Mouse (Mus musculus) midbrain, postnatal 0 days (tissue): ENCODE data around the gene Cacna2d2. TPM values are rescaled to one million over a fixed set of nuclear protein-coding genes. Genes with fewer than 3 reads are reported as not detected.
A peak's percentile ranks its signal among the peaks of the same experiment; 100 is the strongest.

Experiments used
- ATAC-seq: fragments of 200-750 bp; cut with Nextera tagmentation; 2 replicates; pipeline ENCODE4 v1.8.0; 2017; ENCODE audit warnings: moderate number of reproducible peaks, mild to moderate bottlenecking, moderate TSS enrichment, moderate library complexity; ENCODE audit not compliant: low FRiP score
- DNase-seq: peaks from one replicate; pipeline ENCODE4 v3.0.0-alpha.2; 2015; ENCODE audit warnings: low spot score
- H3K27ac ChIP-seq: fragments of 300-500 bp; sonication (generic); 2 replicates; pipeline ENCODE4 v1.5.1; 2014; ENCODE audit warnings: low read depth, mild to moderate bottlenecking, low read length, mixed read lengths
- H3K27me3 ChIP-seq: fragments of 300-500 bp; sonication (generic); 2 replicates; pipeline ENCODE4 v1.6.1; 2014; ENCODE audit warnings: low read length, control low read depth, mixed read lengths; ENCODE audit not compliant: insufficient read depth
- H3K36me3 ChIP-seq: fragments of 300-500 bp; sonication (generic); 2 replicates; pipeline ENCODE4 v1.6.1; 2014; ENCODE audit warnings: low read length, control low read depth, mixed read lengths; ENCODE audit not compliant: insufficient read depth
- H3K4me1 ChIP-seq: fragments of 300-500 bp; sonication (generic); 2 replicates; pipeline ENCODE4 v1.6.1; 2014; ENCODE audit warnings: mild to moderate bottlenecking, control low read depth, antibody characterized with exemption, low read length, mixed read lengths; ENCODE audit not compliant: insufficient read depth
- H3K4me2 ChIP-seq: fragments of 300-500 bp; sonication (generic); 2 replicates; pipeline ENCODE4 v1.6.1; 2014; ENCODE audit warnings: low read depth, mild to moderate bottlenecking, low read length, mixed read lengths; ENCODE audit not compliant: poor library complexity, severe bottlenecking
- H3K4me3 ChIP-seq: fragments of 300-500 bp; sonication (generic); 2 replicates; pipeline ENCODE4 v1.5.1; 2014; ENCODE audit warnings: low read depth, mild to moderate bottlenecking, low read length, moderate library complexity
- H3K9ac ChIP-seq: fragments of 300-500 bp; sonication (generic); replicated peaks from 2 replicates; pipeline ENCODE4 v1.6.1; 2014; ENCODE audit warnings: mild to moderate bottlenecking, low read length, moderate library complexity, mixed read lengths; ENCODE audit not compliant: poor library complexity, severe bottlenecking
- H3K9me3 ChIP-seq: fragments of 300-500 bp; sonication (generic); 2 replicates; pipeline ENCODE4 v1.6.1; 2016; ENCODE audit warnings: low read length, control low read depth
- CTCF ChIP-seq: IDR thresholded peaks from 2 replicates; pipeline ENCODE4 v1.5.1; 2016; ENCODE audit warnings: antibody characterized with exemption, mild to moderate bottlenecking
- WGBS: fragments of 180-500 bp; shearing (Covaris S2); extraction: QIAGEN DNeasy Blood & Tissue Kit; methylation state at CpG from one replicate; pipeline ENCODE4 v1.1.7; 2014; 5-methylcytosine and 5-hydroxymethylcytosine counted together
- polyA plus RNA-seq: library from polyadenylated mRNA; unstranded; fragments of >200 nt; fragmentation: Nextera tagmentation; extraction: Ambion mirVana; gene quantifications from 2 replicates; pipeline ENCODE4 v1.2.1, GENCODE M21; 2015
- total RNA-seq: library from RNA; depleted of rRNA; stranded (reverse); fragments of >200 nt; gene quantifications from 2 replicates; pipeline ENCODE4 v1.2.3, GENCODE M21; 2014

The Cacna2d2 gene
- total and polyA plus RNA-seq, 2 experiments from 2014 or later: 9.0 to 191 TPM

GRCm38 (mm10) chr9:107545199-107545598, 145.8 kb downstream of the Cacna2d2 start:
- H3K9me3 ChIP-seq: no peaks in the 10 kb centered on the region
- no peak overlapping the region for H3K27ac ChIP-seq
- ATAC-seq: no peak

GRCm38 (mm10) chr9:107545602-107546001, 146.2 kb downstream of the Cacna2d2 start:
- H3K9ac ChIP-seq: no peak overlapping the region
- no peak overlapping the region for H3K27ac ChIP-seq
- peaks cover 8% of the 10 kb centered on the region for H3K27me3 ChIP-seq
- no peak overlapping the region for H3K4me2 ChIP-seq
- ATAC-seq: no peak
- TF ChIP-seq CTCF: peak; percentile 96
- H3K9me3 ChIP-seq: no peaks in the 10 kb centered on the region
- peaks cover 14% of the 10 kb centered on the region for H3K36me3 ChIP-seq
- peaks cover 17% of the 10 kb centered on the region; the same call in 1 of the 2 replicates for H3K4me1 ChIP-seq
- no peak overlapping the region for H3K4me3 ChIP-seq
- 13% methylated on average over 3 of the region's 3 CpGs for WGBS
- peak; percentile 80 for DNase-seq

More at GRCm38 (mm10) chr9:107545199-107545598, 145.8 kb downstream of the Cacna2d2 start:
- no peak for TF ChIP-seq CTCF
- no peak overlapping the region for H3K4me2 ChIP-seq
- WGBS: 89% methylated on average over 10 of the region's 10 CpGs
- no peak overlapping the region for H3K9ac ChIP-seq
- peaks cover 4% of the 10 kb centered on the region; the same call in 1 of the 2 replicates for H3K27me3 ChIP-seq
- no peak for DNase-seq
- H3K4me3 ChIP-seq: no peak overlapping the region
- H3K4me1 ChIP-seq: peaks cover 19% of the 10 kb centered on the region; the same call in 1 of the 2 replicates
- H3K36me3 ChIP-seq: peaks cover 14% of the 10 kb centered on the region

- TF ChIP-seq CTCF: no peak
- peak within 1 kb of the TSS; percentile 22 for H3K4me3 ChIP-seq
- no peaks in the 10 kb centered on the region for H3K9me3 ChIP-seq
- H3K36me3 ChIP-seq: peaks cover 14% of the 10 kb centered on the region
- peak within 1 kb of the TSS; percentile 19; the same call in 1 of the 2 replicates for H3K27ac ChIP-seq
- DNase-seq (peak; percentile 95), ATAC-seq (peak; percentile 50)
- peak within 1 kb of the TSS; percentile 57 for H3K4me2 ChIP-seq
- peaks cover 11% of the 10 kb centered on the region; the same call in 1 of the 2 replicates for H3K4me1 ChIP-seq
- H3K9ac ChIP-seq: 0 out of 2 replicates have a peak within 1 kb of the TSS, but pooled peaks have one; percentile 19
- H3K27me3 ChIP-seq: peaks cover 20% of the 10 kb centered on the region
- WGBS: 3% methylated on average over 20 of the region's 20 CpGs
Measured at GRCm38 (mm10) chr9:107547026-107547425, 147.6 kb downstream of the Cacna2d2 start, which contains the start of gene Zmynd10. TSS of gene Zmynd10 (plus strand) at chr9:107547298.

- WGBS: 83% methylated on average over 5 of the region's 5 CpGs
- no peak for TF ChIP-seq CTCF
- ATAC-seq (no peak), DNase-seq (no peak)
- Histone ChIP-seq H3K4me2 (no peak overlapping the region), H3K27me3 (peaks cover 28% of the 10 kb centered on the region), H3K4me1 (peaks cover 11% of the 10 kb centered on the region; the same call in 1 of the 2 replicates), H3K9ac (no peak overlapping the region), H3K36me3 (peaks cover 14% of the 10 kb centered on the region), H3K27ac (no peak overlapping the region), H3K9me3 (no peaks in the 10 kb centered on the region), H3K4me3 (no peak overlapping the region)
Measured at GRCm38 (mm10) chr9:107547957-107548356, 148.5 kb downstream of the Cacna2d2 start.

- DNase-seq (no peak), ATAC-seq (no peak)
- WGBS: 91% methylated on average over 10 of the region's 10 CpGs
- H3K9me3 ChIP-seq: no peaks in the 10 kb centered on the region
- H3K27ac ChIP-seq: no peak overlapping the region
- H3K9ac ChIP-seq: no peak overlapping the region
- H3K4me3 ChIP-seq: no peak overlapping the region
- H3K4me2 ChIP-seq: no peak overlapping the region
- peaks cover 28% of the 10 kb centered on the region for H3K27me3 ChIP-seq
- no peak for TF ChIP-seq CTCF
- peaks cover 11% of the 10 kb centered on the region; the same call in 1 of the 2 replicates for H3K4me1 ChIP-seq
- H3K36me3 ChIP-seq: peaks cover 14% of the 10 kb centered on the region
Measured at GRCm38 (mm10) chr9:107548820-107549219, 149.4 kb downstream of the Cacna2d2 start.

DNA sequence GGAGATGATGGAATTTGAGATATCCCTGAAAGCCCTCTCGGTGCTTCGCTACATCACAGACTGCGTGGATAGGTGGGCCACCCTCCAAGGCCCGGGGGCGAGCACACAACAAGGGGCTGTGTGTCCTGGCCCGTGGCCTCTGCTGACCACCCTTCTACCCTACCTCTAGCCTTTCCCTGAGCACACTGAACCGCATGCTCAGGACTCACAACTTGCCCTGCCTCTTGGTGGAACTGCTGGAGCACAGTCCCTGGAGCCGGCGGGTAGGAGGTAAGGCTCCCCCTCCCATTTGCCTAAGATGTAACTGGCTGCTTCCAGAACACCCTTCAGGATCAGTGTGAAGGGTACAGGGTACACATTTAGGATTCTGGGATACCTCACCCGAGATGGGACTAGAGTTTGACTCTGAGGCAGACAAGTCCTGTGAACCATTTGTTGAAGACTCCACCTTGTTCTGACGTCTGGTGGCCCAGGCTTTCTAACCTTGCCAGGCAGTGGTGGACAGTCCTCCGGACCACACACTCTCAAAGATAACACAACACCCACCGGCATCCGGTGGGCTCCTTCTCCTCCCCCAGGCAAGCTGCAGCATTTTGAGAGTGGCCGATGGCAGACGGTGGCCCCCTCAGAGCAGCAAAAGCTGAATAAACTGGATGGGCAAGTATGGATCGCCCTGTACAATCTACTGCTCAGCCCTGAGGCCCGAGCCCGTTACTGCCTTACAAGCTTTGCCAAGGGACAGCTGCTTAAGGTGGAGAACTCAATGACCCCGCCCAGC, 150.1 kb downstream of the Cacna2d2 start:
- H3K9ac ChIP-seq: no peak overlapping the region
- H3K36me3 ChIP-seq: peaks cover 10% of the 10 kb centered on the region
- no peaks in the 10 kb centered on the region for H3K9me3 ChIP-seq
- WGBS: 89% methylated on average over 20 of the region's 20 CpGs
- peaks cover 28% of the 10 kb centered on the region for H3K27me3 ChIP-seq
- peaks cover 11% of the 10 kb centered on the region; the same call in 1 of the 2 replicates for H3K4me1 ChIP-seq
- TF ChIP-seq CTCF: no peak
- no peak overlapping the region for H3K27ac ChIP-seq
- ATAC-seq: no peak
- H3K4me3 ChIP-seq: no peak overlapping the region
- H3K4me2 ChIP-seq: no peak overlapping the region
- no peak for DNase-seq
